Mouse (Mus musculus) urinary bladder, adult 18-20 months (tissue): ENCODE results near the gene Cox17.

Experiments
- DNase-seq, 2 experiments: peaks; one replicate each; pipeline ENCODE4 v3.0.0; 2022; ENCODE audit warnings: low spot score in 2 of 2, mixed read lengths in 2 of 2

Cox17 gene

GRCm38 (mm10) chr16:38349881-38350280 is 3.1 kb downstream of the Cox17 start:
- DNase-seq = no peak

- no peak for DNase-seq
These were observed 3.6 kb downstream of the Cox17 start for GRCm38 (mm10) chr16:38350361-38350855.

DNA sequence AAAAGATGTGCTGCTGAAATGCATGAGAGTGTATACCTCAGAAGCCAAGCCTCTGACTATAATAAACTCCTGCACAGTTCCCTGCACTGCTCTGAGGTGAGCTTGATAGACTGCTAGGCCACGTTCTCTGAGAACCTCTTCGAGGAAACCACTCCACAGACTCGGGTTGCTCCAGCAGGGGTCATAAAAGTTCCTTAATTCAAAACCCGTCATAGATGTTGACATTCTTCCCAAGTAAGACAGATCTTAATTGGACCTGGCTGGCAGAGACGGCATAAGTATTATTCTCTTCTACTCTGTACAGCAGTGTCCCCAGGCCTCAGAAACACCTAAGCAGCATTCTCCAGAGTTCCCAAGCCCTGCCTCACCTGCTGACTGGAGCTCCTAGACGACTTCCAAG is 4.1 kb downstream of the Cox17 start:
- DNase-seq = no peak

DNA sequence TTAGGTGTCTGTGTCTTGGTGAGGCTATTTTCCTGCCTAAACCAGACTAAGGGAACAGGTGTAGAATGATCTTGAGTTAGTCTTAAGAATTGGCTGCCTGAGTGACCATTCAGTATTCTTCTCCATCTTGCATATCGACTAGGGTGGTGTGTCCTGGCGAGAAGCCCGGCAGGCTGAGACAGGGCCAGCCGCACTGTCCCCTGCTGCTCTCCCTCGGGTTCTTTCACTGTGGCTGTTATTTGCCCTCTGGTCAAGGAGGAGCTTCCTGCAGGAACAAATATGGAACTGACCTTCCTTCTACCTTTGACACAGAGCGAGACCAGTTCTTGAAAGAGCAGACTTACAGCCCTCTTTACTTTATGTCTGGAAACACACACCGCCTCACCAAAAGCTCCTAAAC is 5.2 kb downstream of the Cox17 start:
- no peak for DNase-seq

GRCm38 (mm10) chr16:38352851-38353250 is 6.1 kb downstream of the Cox17 start:
- DNase-seq = no peak

DNA sequence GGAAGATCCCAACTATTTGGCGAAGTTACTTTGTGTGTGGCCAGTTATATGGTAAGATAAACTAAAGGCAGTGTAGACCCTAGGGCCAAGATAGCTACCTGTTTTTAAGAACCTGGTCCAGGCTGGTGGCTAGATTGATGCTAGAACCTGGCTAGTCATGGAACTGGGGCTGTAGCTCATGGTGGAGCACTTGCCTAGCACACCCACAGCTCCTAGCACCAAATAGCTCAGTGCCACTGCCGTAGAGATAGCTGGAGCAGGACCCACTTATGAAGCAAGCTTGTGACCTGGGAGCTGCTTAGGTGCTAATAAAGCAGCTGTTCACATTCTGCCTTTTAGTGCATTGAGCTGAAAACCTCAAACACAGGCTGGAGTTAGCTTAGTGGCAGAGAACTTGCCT is 6.9 kb downstream of the Cox17 start:
- no peak for DNase-seq

DNA sequence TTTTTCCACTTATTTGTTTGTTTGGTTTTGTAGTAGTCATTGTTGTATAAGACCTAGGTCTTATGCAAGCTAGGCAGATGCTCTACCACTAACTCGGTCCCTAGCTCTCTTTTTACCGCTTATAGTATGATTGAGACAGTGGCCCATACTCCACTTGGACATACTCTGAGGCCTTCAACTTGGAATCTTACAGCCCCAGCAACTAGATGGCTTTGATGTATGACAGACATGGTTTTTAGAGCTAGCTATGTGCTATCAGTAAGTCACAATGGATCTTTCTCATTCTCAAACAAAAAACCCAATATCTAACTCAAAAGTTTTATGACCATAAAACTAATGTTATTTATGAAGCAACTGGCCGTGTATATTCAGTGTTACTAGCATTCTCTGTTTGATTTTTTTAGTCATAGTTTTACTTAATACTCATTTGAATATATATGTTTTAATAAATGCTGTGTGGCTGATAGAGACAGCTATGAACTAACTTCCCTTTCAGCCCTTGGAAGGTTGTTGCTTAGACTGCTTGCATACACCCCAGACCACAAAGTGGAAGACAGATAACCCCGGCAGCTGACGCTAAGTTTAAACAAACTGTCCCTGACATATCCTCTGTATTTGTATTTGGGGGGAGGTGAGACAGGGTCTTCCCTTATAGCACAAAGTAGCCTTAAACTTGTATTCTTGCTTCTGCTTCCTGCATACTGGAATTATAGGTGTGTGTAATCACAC is 7.6 kb downstream of the Cox17 start:
- DNase-seq = no peak

GRCm38 (mm10) chr16:38358256-38358812 is 11.5 kb downstream of the Cox17 start:
- DNase-seq = no peak

- DNase-seq = no peak
These were observed 12.4 kb downstream of the Cox17 start for GRCm38 (mm10) chr16:38359241-38359640.

DNA sequence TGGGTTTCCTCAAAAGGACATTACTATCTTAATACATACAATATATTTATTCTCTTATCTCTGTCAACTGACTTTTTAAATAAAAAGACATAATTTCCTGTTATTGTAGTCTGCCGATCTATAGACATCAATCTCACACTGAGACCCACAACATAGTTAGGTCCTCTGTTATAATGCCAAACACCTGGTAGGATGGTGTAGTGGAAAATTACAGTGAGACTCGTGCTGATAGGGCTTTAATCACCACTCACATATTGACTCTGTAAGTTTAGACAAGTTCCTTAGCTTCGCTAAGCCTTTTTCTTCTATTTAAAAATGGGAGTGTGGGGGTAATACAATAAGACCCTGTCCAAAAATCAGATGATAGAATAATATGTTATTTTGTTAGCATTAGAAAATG is 13.1 kb downstream of the Cox17 start:
- DNase-seq = no peak

DNA sequence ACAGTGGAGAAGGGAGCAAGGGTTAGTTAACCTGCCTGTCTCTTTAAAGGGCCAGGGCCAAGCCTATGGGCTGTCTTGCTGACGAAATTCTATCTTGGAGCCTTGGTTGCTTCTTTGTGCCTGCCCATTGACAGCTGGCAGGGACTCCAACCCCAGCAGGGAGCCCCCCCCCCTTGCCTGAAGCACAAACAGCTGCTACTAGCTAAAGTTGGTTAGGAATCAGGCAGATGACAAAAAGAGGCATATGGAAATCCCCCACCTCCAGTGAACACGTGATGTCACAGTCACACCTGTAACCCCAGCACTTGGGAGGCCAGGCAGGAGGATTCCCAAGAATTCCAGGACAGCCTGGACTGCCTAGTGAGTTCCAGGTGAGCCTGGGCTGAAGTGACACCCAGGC is 13.5 kb downstream of the Cox17 start:
- DNase-seq = no peak

DNA sequence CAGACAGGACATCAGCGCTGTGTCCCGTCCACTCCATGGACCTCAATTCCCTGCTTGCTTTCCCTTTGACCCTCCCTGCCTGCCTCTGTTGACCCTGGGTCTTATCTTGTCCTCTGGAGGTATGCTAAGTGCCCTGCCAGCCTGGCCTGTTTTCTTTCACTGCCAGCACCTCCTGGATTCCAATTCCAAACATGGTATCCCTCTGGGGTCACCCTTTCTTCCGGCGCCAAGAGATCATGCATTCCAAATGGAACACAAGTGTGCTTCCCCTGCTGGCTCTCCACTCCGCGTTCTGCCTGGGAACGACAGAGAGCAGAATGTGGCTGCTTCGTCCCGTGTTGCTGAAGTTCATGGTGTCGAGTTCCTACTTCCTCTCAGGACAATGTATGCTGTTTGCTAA is 15.1 kb downstream of the Cox17 start, which contains the start of gene Popdc2:
TSS of gene Popdc2 (plus strand) at position 277 of the 400 bp plus-strand sequence.
- no peak for DNase-seq

- no peak for DNase-seq
These were observed 15.9 kb downstream of the Cox17 start for GRCm38 (mm10) chr16:38362493-38363255.

DNA sequence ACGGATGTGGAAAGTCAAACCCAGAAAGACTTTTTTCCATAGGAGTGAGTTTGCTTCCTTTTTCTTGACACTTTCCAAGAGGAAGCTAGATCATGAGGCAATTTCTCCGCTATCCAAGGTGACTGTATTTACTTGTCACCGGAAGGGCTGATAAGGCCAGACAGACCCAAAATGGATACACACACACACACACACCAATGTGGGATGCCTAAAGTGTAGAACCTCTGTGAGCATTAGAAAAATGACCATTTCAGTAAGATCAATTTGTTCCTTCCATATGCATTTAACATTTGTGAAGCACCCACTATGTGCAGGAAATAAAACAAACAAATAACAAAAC is 16.4 kb downstream of the Cox17 start:
- DNase-seq = no peak

DNA sequence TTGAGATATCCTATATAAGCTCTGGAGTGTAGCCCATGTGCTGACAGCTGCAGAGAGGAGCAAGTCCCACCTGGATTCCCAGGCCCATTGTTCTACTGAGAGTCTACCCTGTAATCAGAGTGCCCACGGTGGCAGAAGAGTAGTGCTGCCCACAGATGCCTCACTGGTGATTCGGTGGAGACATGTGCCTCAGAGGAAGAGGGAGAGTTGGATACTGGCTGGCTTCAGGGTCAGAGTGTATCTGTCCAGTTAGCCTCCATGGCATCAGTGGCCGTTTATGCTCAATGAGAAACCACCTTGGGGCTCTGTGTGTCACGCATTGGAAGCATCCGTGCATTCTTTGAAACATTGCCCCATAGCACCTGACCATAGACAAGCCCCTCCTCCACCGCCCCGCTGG is 16.9 kb downstream of the Cox17 start:
- no peak for DNase-seq

GRCm38 (mm10) chr16:38365390-38365789 is 18.6 kb downstream of the Cox17 start:
- DNase-seq = no peak

GRCm38 (mm10) chr16:38366231-38366630 is 19.4 kb downstream of the Cox17 start:
- no peak for DNase-seq

DNA sequence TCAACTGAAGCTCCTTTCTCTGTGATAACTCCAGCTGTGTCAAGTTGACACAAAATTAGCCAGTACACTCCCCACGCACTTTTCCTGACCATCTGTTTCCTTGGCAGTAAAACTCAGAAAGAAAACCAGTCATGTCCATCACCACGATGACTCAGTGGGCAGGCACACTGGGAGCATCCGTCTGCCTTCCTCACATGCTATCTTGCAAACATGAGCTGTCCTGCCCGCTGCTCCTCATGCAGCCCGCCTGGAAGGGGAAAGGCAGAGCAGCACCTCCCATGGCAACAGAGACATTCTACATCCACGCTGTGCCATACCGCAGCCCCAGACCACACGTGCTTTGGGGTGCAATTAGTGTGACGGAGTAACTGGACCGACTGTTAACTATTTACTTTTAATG is 21.5 kb downstream of the Cox17 start:
- no peak for DNase-seq

DNA sequence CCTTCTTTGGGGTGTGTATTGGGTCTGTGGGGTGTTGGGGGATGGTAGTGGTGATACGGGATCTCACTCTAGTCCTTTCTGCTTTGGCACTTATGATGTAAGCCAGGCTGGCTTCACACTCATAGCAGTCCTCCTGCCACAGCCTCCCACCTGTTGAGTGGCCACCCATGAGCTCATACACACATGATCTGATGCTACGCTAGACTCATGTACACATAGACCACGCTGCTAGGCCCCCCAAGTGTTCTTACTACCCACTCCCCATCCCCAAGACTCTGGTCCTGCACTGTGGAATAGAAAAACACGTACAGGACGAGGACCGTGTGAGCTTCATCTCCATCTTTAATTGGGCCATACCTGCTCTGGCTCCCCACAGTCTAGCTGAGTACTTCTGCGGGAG is 22.2 kb downstream of the Cox17 start:
- no peak for DNase-seq

DNA sequence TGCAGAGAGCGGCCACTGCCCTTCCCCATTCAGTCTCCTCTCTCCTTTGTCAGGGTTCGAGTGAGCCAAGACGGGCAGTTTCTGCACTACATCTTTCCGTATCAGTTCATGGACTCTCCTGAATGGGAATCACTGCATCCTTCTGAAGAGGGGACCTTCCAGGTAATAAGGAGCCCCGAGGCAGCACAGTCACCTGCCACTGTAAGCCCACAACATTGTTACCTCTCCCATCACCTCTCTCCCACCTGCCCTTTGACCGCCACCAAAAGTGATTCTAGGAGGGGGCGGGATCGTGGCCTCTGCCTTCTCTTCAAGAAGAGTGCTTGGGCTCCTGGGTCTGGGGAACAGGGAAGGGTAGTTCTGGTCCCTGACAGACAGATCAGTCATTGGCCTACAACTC is 22.6 kb downstream of the Cox17 start:
- DNase-seq = no peak

DNA sequence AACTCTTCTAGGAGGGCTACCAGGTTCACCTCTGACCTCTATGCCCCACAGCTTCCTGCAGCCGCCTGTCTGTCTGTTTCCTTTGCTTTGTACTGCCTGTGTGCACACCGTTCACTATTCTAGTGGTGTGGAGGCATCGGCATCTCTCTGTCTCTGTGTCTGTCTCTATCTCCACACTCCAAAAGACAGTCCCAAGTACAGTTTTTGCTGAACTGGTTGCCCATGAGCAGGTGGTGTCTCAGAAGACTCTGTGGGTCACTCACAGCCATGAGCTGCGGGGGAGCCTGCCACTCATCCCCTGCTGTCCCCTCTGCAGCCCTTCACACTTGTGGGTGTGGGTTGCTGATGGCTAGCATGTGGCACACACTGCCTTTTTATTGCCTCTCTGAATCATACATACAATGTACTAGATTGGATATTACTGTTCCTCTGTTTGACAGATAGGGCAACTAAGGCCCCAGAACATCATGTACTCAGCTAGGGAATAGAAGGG is 23.2 kb downstream of the Cox17 start:
- no peak for DNase-seq

DNA sequence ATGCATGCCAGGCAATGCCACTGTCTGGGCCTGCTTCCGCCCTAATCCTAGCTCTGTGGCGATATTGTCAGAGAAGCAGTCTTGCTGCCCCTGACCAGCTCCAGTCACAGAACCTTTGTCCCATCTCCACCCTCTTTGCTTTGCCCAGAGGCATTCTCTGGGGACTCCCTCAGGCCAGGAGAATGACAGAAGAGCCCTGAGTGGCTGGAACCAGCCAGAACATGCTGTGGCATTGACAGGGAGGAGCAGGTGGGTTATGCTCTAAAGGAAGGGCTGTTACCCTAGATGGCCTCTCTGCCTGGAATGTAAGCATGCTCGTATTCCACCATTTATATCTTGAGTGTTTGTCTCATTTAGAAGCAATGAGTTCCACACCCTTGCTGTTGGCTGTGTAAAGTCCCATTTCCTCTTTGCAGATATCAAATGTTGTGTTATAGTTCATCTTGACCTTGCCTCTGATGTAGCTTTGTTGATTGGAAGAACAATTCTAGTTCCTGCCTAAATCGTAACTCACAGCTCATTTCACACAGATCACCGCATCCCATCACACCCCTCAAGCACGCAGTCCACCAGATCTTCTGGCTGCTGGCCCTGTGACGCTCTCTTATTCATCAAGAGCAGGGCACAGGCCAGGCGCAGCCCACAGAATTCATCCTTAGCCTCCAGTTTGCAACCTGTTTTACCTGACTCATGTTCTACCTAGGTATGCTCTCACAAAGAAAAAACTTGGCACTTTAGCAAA is 24.0 kb downstream of the Cox17 start:
- no peak for DNase-seq
